Mouse (Mus musculus): ENCODE results near the gene Per1.

The Per1 gene

DNA sequence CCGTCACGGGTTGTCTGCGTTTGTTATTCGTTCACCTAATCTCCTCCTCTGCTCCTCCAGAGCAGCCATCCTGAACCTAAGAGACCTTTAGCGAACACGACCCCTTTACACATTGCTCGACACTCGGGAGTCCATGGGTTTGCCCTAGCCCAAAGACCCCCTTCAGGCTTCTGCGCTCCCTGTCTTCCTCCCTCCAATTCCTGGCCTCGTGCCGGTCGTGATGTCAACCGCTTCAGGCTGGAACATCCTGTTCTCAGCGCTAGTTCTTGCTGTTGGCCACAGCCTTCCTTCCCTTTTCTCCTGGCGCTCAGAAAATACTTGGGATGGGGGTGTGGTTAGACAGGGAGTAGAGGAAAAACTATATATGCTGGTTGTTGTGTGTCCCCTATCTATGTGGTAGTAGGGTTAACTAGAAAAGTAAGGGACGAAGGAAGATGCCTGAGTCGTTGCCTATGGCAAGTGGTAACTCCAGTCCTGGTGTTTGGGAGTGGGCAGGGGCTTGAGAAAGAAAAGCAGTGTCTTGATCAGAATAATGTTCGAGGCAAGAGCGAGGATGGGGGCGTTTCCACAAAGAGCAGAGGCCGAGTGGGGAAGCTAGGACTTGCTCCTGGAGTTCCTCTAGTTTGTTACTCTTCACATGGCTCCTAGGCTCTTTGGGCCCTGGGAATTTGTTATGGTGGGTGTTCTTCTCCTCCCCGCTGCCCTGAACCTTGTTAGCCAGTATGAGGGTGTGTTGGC is 4.3 kb downstream of the Per1 start:
- no peak for DNase-seq (ENCODE audit: low read depth)

DNA sequence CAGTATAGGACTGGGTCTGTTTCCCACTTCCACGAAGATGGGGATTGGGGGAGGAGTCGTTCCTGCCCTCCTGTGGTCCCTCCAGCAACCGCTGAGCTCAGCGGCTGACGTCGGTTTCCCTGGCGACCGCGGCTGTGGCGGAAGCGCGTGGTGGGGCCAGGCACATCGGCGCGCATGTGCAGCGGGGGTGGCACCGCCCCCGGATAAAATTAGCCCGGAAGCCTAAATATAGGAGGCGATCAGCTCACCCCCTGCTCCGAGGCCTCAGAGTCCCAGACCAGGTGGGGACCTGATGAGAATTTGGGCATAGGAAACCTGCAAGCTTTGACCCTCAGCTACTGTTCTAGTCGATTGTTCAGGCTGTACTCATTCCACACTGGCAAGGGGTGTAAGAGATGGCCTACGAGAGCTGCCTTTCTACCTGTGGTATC is 4.9 kb downstream of the Per1 start:
- DNase-seq (ENCODE audit: low read depth) = peak; percentile 84

DNA sequence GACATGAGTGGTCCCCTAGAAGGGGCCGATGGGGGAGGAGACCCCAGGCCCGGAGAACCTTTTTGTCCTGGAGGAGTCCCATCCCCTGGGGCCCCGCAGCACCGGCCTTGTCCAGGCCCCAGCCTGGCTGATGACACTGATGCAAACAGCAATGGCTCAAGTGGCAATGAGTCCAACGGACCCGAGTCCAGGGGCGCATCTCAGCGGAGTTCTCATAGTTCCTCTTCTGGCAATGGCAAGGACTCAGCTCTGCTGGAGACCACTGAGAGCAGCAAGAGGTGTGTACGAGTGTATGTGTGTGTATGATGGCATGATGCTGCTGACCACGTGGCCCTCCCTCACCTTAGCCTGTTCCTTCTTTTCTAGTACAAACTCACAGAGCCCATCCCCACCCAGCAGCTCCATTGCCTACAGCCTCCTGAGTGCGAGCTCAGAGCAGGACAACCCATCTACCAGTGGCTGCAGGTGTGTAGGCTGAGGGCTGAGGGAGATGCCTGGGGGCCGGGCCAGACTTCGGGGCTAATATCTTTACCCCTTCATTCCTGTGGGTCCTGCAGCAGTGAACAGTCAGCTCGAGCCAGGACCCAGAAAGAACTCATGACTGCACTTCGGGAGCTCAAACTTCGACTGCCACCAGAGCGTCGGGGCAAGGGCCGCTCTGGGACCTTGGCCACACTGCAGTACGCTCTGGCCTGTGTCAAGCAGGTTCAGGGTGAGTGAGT is 5.8 kb downstream of the Per1 start:
- no peak for DNase-seq (ENCODE audit: low read depth)

DNA sequence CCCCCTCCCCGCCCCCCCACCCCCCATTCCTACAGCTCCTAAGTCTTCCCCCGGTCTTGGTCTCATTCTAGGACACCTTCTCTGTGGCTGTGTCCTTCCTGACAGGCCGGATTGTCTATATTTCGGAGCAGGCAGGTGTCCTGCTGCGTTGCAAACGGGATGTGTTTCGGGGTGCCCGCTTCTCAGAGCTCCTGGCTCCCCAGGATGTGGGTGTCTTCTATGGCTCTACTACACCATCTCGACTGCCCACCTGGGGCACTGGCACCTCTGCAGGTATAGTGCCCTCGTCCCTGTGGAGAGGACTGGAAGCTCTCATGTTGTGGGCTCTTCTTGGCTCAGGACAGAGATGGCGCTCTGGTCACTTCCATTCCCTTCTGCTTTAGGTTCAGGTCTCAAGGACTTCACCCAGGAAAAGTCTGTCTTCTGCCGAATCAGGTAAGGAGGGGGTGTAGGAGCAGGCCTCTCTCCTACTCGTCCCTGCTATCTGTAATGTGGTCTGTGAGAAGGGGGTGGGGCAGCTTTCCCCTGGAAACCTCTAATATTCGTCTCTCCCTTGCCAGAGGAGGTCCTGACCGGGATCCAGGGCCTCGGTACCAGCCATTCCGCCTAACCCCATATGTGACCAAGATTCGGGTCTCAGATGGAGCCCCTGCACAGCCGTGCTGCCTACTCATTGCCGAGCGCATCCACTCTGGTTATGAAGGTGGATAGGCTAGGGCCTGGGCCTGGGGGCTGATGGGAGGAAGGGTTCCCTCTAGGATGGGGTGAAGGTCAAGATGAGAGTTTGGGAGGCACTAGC is 6.8 kb downstream of the Per1 start:
- no peak for DNase-seq (ENCODE audit: low read depth)

DNA sequence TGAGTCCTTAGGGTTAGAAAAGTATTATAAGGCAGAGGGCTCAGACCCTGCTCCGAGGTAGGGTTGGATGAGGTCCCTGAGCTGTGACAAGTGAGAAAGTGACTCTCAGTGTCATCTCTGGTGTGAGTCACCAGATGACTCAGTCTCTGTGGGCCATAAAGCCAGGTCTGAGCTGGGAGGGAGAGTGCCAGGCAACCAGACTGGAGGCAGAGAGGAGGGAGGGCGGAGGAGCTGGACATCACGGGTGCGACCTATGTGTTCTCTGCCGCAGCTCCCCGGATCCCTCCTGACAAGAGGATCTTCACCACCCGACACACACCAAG is 7.3 kb downstream of the Per1 start:
- no peak for DNase-seq (ENCODE audit: low read depth)

DNA sequence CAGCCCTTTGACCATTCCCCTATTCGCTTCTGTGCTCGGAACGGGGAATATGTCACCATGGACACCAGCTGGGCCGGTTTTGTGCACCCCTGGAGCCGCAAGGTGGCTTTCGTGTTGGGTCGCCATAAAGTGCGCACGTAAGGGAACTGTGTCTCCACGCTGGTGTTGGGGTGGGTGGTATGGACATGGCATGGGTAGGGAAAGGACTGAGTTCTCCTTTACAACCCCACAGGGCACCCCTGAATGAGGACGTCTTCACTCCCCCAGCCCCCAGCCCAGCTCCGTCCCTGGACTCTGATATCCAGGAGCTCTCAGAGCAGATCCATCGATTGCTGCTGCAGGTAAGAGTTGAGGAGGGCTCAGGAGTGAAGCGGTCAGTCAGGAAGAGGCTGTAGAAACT is 8.1 kb downstream of the Per1 start:
- no peak for DNase-seq (ENCODE audit: low read depth)

DNA sequence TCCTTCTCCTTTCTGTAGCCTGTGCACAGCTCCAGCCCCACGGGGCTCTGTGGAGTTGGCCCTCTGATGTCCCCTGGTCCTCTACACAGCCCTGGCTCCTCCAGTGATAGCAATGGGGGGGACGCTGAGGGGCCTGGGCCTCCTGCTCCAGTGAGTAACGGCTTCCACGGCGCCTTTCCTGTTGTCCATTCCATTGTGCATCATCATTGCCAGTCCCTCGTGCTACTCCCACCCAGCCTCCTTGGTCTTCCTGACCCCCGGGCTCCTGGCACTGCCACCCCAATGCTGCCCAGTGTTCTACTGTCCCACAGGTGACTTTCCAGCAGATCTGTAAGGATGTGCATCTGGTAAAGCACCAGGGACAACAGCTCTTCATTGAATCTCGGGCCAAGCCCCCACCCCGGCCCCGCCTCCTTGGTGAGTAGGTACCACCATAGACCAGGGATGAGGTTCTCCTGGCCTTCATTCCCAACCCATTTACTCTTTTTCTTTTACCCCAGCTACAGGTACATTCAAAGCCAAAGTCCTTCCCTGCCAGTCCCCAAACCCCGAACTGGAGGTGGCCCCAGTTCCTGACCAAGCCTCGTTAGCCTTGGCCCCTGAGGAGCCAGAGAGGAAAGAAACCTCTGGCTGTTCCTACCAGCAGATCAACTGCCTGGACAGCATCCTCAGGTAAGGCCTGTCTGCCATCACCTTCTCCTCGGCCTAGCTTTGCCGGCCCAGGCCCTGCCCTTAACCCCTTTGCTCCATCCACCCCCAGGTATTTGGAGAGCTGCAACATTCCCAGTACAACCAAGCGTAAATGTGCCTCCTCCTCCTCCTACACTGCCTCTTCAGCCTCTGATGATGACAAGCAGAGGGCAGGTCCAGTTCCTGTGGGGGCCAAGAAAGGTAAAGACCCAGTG is 8.8 kb downstream of the Per1 start:
- no peak for DNase-seq (ENCODE audit: low read depth)

DNA sequence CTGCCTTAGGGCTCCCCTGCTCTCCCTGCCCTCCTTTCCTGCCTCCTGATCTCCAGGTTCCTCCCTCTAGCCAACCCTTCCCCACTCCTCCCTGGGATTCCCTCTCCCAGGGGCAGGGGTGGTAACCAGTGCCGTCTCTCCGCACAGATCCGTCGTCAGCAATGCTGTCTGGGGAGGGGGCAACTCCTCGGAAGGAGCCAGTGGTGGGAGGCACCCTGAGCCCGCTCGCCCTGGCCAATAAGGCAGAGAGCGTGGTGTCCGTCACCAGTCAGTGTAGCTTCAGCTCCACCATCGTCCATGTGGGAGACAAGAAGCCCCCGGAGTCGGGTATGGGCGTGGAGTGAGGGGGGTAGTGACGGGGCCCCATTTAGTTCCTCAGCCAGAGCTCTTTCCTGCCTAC is 9.5 kb downstream of the Per1 start:
- DNase-seq (ENCODE audit: low read depth) = no peak

DNA sequence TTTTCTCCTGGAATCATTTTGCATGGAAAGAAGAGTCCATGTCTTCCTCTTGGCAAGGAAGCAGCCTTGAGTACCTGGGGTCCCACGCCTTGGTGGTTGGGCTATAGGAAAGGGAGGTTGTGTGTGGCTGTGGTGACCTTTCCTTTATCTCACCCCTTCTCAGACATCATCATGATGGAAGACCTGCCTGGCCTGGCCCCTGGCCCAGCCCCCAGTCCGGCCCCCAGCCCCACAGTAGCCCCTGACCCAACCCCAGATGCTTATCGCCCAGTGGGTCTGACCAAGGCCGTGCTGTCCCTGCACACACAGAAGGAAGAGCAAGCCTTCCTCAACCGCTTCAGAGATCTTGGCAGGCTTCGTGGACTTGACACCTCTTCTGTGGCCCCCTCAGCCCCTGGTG is 10.2 kb downstream of the Per1 start:
- DNase-seq (ENCODE audit: low read depth) = no peak

DNA sequence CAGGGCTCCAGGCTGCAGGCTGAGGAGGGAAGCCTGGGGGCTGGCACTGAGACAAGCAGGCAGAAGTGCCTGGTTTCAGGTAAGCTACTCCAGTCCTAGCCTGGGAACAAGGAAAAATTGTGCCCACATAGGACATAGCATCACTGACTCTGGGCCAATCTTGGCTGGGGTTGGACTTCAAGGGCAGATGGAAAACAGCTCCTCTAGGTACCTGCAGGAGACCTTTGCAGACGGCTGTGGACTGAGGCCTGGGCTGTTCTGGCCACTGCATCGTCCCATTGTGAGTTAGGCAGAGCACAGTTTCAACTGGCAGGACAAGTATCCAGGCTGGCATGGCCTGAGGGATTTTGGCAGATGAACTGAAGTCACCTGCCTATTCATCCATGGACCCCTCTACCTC is 10.8 kb downstream of the Per1 start:
- DNase-seq (ENCODE audit: low read depth) = no peak

DNA sequence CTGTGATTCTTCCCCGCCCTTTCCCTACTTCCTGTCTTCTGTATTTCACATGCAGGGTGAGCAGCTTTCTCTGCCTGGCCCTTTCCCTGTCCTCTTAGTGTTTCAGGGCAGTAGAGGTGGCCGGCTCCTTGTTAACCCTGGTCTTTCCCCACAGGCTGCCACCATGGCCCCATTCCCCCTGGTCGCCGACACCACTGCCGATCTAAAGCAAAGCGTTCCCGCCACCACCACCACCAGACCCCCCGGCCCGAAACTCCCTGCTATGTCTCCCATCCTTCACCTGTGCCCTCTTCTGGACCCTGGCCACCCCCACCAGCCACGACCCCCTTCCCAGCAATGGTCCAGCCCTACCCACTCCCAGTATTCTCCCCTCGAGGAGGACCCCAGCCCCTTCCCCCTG is 11.3 kb downstream of the Per1 start:
- no peak for DNase-seq (ENCODE audit: low read depth)

DNA sequence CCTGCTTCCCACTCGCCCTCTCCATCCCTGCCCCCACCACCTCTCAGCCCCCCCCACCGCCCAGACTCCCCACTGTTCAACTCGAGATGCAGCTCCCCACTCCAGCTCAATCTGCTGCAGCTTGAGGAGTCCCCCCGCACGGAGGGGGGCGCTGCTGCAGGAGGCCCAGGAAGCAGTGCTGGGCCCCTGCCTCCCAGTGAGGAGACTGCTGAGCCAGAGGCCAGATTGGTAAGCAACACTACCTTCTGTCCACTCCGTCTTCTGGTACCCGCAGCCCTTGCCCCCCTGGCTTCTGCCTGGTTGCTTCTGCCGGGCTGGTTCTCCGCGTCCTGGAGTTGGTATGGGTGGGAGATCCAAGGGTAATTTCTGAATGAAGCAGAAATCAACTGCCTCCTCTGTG is 11.8 kb downstream of the Per1 start:
- no peak for DNase-seq (ENCODE audit: low read depth)

DNA sequence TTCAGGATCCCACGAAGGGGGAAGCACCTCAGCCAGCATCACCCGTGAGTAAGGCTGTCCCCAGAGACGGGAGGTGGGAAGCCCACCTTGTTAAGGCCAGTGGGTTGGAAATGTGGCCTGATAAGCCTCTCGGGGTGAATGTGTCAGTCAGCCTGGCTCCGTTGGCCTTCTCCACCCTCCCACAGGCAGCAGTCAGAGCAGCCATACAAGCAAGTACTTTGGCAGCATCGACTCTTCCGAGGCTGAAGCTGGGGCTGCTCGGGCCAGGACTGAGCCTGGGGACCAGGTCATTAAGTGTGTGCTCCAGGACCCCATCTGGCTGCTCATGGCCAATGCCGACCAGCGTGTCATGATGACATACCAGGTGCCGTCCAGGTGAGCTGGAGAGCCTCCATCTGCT is 12.7 kb downstream of the Per1 start:
- no peak for DNase-seq (ENCODE audit: low read depth)

DNA sequence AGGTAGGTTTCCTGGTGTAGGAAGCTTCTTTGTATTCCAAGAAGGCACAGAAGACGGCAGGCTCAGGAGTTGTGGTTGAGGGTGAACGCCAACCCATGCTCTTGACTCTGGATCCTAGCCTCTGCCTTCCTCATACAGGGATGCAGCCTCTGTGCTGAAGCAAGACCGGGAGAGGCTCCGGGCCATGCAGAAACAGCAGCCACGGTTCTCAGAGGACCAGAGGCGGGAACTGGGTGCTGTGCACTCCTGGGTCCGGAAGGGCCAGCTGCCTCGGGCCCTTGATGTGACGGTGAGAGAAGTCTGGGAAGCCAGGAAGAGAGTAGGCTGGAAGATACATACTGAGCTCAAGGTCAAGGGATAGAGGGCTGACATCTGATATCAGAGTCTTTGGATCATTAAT is 13.2 kb downstream of the Per1 start:
- DNase-seq (ENCODE audit: low read depth) = no peak

DNA sequence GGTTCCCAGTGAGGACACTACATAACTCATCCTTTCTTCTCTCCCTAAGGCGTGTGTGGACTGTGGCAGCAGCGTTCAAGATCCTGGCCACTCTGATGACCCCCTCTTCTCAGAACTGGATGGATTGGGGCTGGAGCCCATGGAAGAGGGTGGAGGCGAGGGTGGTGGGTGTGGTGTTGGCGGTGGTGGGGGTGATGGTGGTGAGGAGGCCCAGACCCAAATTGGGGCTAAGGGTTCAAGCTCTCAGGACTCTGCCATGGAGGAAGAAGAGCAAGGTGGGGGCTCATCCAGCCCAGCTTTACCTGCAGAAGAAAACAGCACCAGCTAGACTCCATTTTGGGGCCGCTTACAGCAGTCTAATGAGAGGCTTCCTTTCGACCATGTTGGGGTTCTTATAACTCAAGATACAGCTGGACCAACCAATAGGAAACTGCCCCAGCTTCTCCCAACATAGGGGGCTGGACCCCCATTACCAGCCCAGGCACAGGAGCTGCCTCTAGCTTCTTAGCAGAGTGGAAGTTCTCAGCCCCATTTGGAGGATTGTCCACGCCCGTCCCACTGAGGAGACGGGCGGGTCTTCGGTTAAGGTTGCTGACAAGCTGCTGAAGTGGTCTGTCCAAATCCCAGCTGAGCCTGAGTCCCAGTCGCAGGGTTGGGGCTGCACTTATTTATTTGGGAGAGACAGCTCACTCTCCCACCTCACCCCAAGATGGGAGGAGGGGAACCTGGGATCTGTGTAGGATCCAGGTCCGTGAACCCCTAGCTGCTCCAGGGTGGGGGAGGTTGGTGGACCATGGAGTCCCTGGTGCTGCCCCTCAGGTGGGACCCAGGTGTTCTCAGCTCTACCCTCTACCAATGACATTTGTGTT is 14.2 kb downstream of the Per1 start:
- no peak for DNase-seq (ENCODE audit: low read depth)

DNA sequence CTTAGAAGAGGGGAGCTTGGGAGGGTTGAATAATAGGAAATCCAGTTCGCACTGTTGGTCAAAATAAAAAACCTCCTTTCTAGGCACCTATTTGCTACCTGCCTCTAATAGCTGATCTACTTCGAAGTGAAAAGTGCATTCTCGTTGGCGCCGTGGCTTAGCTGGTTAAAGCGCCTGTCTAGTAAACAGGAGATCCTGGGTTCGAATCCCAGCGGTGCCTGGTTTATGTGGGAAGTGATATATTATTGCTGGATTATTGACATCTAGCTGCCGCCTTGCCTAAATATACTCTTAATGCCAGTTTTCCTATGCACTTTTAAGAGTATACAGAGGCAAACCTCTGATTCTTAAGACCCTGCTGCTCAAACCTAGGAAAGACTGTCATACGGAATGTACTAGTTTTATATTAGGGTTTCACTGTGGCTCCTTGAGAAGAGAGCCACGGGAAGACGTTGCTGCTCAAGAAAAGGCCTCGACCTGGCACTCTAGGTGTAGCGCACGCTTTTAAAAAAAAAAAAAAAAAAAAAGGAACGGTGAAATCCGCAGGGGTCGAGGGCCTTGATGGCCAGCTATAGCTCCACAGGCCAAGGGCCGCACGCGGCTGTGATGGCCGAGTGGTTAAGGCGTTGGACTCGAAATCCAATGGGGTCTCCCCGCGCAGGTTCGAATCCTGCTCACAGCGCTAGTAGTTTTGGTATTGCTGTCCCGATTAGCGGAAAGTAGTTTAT is 15.5 kb downstream of the Per1 start:
- peak; percentile 85 for DNase-seq (ENCODE audit: low read depth)

DNA sequence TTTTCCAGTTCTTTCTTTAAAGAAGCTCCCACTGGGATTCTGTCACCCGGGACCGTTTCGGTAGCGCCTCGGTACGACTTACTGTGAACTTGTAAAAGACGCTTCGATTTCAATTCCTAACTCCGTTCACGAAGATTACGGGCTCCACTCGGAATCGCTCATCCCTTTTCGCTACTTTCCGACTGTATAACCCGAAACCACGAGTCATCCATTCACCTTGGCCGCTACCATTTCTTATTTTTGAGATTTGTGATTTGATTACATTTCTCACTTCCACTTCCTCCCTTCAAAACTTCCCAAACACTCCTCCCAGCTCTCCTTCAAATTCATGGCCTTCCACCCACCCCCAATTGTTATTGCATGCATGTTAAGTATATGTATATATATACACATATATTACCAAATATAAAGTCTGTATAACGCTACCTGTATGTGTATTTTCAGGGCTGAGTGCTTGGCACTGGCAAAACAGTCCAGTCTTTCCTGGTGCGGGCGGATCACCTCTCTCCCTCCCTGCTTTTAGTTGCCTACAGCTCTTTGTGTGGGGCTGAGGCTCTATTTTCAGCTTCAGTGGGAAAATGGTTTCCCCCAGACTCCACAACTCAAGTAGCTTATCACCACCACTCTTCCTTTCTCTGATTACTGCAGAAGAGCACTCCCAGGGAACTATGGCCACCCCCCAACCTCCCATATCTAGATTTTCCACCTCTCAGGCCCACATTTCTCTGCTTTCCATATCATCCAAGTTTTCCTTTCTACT is 16.2 kb downstream of the Per1 start:
- DNase-seq (ENCODE audit: low read depth) = no peak

DNA sequence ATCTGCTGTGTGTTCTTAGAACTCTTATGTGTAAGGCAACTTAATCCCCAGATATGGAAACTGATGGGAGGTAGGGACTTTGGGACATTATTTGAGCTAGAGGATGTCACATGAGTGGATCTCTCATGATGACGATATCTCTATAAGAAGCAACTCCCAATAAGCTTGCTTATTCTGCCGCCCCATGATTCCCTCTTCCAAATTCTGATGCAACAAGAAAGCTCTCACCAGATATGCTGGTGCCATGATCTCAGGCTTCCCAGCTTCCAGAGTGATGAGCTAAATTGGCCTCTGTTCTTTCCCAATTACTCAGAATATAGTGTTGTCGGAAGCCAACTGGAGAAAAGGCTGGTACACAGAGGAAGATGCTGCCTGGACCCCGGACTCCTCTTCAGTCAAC is 16.8 kb downstream of the Per1 start:
- DNase-seq (ENCODE audit: low read depth) = no peak

DNA sequence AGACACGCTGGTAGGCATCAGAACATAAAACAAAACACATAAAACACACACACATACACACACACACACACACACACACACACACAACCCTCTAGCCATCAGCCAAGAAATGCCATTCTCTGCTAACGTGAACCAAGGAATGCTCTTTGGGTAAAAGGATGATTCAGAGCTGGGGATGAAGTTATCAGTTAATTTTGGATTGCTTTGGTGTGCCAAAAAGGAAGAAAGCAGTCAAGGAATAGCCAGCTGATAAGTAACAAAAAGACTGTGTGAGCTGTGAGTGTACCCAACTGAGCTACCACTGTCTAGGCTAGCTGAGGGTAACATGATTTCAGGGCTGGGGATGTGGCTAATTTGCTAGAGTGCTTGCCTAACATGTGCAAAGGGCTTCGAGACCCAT is 19.0 kb downstream of the Per1 start:
- no peak for DNase-seq (ENCODE audit: low read depth)

DNA sequence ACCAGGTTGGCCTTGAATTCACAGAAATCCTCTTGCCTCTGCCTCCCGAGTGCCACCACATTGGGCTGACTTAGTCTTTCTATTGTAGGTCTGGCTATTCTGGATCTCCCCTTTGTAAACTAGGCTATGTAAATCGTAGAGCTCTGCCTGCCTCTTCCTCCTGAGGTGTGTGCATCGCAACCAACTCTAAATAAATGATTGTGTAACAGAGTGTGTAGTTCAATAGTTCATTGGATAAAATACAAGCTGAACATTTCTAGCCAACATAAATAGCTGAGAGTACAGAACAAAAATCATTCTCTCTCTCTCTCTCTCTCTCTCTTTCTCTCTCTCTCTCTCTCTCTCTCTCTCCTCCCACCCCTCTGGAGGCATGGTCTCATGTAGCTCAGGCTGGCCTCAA is 19.6 kb downstream of the Per1 start:
- no peak for DNase-seq (ENCODE audit: low read depth)
